Mouse (Mus musculus): ENCODE measurements around the gene Rxylt1. TPM values are rescaled to one million over a fixed set of nuclear protein-coding genes. Genes with fewer than 3 reads are reported as not detected.

Gene Rxylt1
- polyA plus RNA-seq (2015; fragmentation: Nextera tagmentation; extraction: Ambion mirVana): 36.4 and 38.1 TPM in 2 replicates

- peak within 1 kb of the TSS; percentile 61 for H3K4me2 ChIP-seq (ENCODE audit: low read length)
- H3K4me1 ChIP-seq (ENCODE audit: control insufficient read depth, insufficient read depth, low read length): peaks cover 8% of the 10 kb centered on the region
- H3K36me3 ChIP-seq (ENCODE audit: control insufficient read depth, insufficient read depth, low read length): 0 out of 2 replicates have a peak, but pooled peaks cover 2% of the 10 kb centered on the region
- H3K27ac ChIP-seq (ENCODE audit: low read length): peak within 1 kb of the TSS; percentile 86
- H3K27me3 ChIP-seq (ENCODE audit: control insufficient read depth, insufficient read depth, low read depth, low read length): no peaks in the 10 kb centered on the region
- peak; percentile 98 for ATAC-seq
- 1% methylated on average over 45 of the region's 48 CpGs for WGBS
- no peaks in the 10 kb centered on the region for H3K9me3 ChIP-seq (replicated peaks; ENCODE audit: control insufficient read depth, low read length, poor library complexity, severe bottlenecking)
- peak within 1 kb of the TSS; percentile 92 for H3K9ac ChIP-seq (ENCODE audit: low read depth, low read length)
- H3K4me3 ChIP-seq (ENCODE audit: low read depth, low read length): peak within 1 kb of the TSS; percentile 71
These were observed at the start of gene Rxylt1 for GRCm38 (mm10) chr10:122096980-122097844. Gene Rxylt1, minus strand, starts transcription at chr10:122097371.

- ATAC-seq: peak; percentile 42; the same call in 1 of the 2 replicates
- H3K4me3 ChIP-seq (ENCODE audit: low read depth, low read length): peak overlapping the region; percentile 29
- 36% methylated on average over 19 of the region's 21 CpGs for WGBS
- H3K36me3 ChIP-seq (ENCODE audit: control insufficient read depth, insufficient read depth, low read length): no peaks in the 10 kb centered on the region
- peak overlapping the region; percentile 64 for H3K4me2 ChIP-seq (ENCODE audit: low read length)
- H3K9ac ChIP-seq (ENCODE audit: low read depth, low read length): peak overlapping the region; percentile 54
- H3K27me3 ChIP-seq (ENCODE audit: control insufficient read depth, insufficient read depth, low read depth, low read length): no peaks in the 10 kb centered on the region
- no peaks in the 10 kb centered on the region for H3K9me3 ChIP-seq (replicated peaks; ENCODE audit: control insufficient read depth, low read length, poor library complexity, severe bottlenecking)
- H3K4me1 ChIP-seq (ENCODE audit: control insufficient read depth, insufficient read depth, low read length): peaks cover 2% of the 10 kb centered on the region; the same call in 1 of the 2 replicates
- peak overlapping the region; percentile 14; the same call in 1 of the 2 replicates for H3K27ac ChIP-seq (ENCODE audit: low read length)
These were observed 24.3 kb upstream of the Rxylt1 start for GRCm38 (mm10) chr10:122121290-122121970.

- H3K4me1 ChIP-seq (ENCODE audit: control insufficient read depth, insufficient read depth, low read length): peaks cover 2% of the 10 kb centered on the region; the same call in 1 of the 2 replicates
- peak; percentile 73 for ATAC-seq
These were observed 23.5 kb upstream of the Rxylt1 start for GRCm38 (mm10) chr10:122120500-122121289.

GRCm38 (mm10) chr10:122119451-122119850 lies 22.3 kb upstream of the Rxylt1 start:
- Histone ChIP-seq H3K9me3 (replicated peaks; ENCODE audit: control insufficient read depth, low read length, poor library complexity, severe bottlenecking) (no peaks in the 10 kb centered on the region), H3K27me3 (ENCODE audit: control insufficient read depth, insufficient read depth, low read depth, low read length) (no peaks in the 10 kb centered on the region), H3K27ac (ENCODE audit: low read length) (no peak overlapping the region), H3K36me3 (ENCODE audit: control insufficient read depth, insufficient read depth, low read length) (no peaks in the 10 kb centered on the region), H3K4me3 (ENCODE audit: low read depth, low read length) (no peak overlapping the region), H3K4me1 (ENCODE audit: control insufficient read depth, insufficient read depth, low read length) (peaks cover 2% of the 10 kb centered on the region; the same call in 1 of the 2 replicates), H3K9ac (ENCODE audit: low read depth, low read length) (no peak overlapping the region), H3K4me2 (ENCODE audit: low read length) (no peak overlapping the region)
- 77% methylated on average over 6 of the region's 6 CpGs for WGBS
- no peak for ATAC-seq

More at GRCm38 (mm10) chr10:122120500-122121289, 23.5 kb upstream of the Rxylt1 start:
- H3K27me3 ChIP-seq (ENCODE audit: control insufficient read depth, insufficient read depth, low read depth, low read length): no peaks in the 10 kb centered on the region
- H3K4me2 ChIP-seq (ENCODE audit: low read length): peak overlapping the region; percentile 64
- H3K4me3 ChIP-seq (ENCODE audit: low read depth, low read length): peak overlapping the region; percentile 29
- H3K36me3 ChIP-seq (ENCODE audit: control insufficient read depth, insufficient read depth, low read length): no peaks in the 10 kb centered on the region
- WGBS: 9% methylated on average over 16 of the region's 16 CpGs
- H3K9me3 ChIP-seq (replicated peaks; ENCODE audit: control insufficient read depth, low read length, poor library complexity, severe bottlenecking): no peaks in the 10 kb centered on the region
- peak overlapping the region; percentile 54 for H3K9ac ChIP-seq (ENCODE audit: low read depth, low read length)
- peak overlapping the region; percentile 14; the same call in 1 of the 2 replicates for H3K27ac ChIP-seq (ENCODE audit: low read length)

GRCm38 (mm10) chr10:122116636-122117035 lies 19.5 kb upstream of the Rxylt1 start:
- no peak for ATAC-seq
- Histone ChIP-seq H3K4me2 (ENCODE audit: low read length) (no peak overlapping the region), H3K9me3 (replicated peaks; ENCODE audit: control insufficient read depth, low read length, poor library complexity, severe bottlenecking) (no peaks in the 10 kb centered on the region), H3K27me3 (ENCODE audit: control insufficient read depth, insufficient read depth, low read depth, low read length) (no peaks in the 10 kb centered on the region), H3K36me3 (ENCODE audit: control insufficient read depth, insufficient read depth, low read length) (no peaks in the 10 kb centered on the region), H3K4me3 (ENCODE audit: low read depth, low read length) (no peak overlapping the region), H3K27ac (ENCODE audit: low read length) (no peak overlapping the region), H3K4me1 (ENCODE audit: control insufficient read depth, insufficient read depth, low read length) (peaks cover 2% of the 10 kb centered on the region; the same call in 1 of the 2 replicates), H3K9ac (ENCODE audit: low read depth, low read length) (no peak overlapping the region)
- WGBS: 87% methylated on average over 11 of the region's 11 CpGs

GRCm38 (mm10) chr10:122106633-122107028 lies 9.5 kb upstream of the Rxylt1 start:
- 87% methylated on average over 3 of the region's 3 CpGs for WGBS
- no peak overlapping the region for H3K9ac ChIP-seq (ENCODE audit: low read depth, low read length)
- H3K9me3 ChIP-seq (replicated peaks; ENCODE audit: control insufficient read depth, low read length, poor library complexity, severe bottlenecking): no peaks in the 10 kb centered on the region
- H3K36me3 ChIP-seq (ENCODE audit: control insufficient read depth, insufficient read depth, low read length): no peaks in the 10 kb centered on the region
- no peaks in the 10 kb centered on the region for H3K4me1 ChIP-seq (ENCODE audit: control insufficient read depth, insufficient read depth, low read length)
- H3K27ac ChIP-seq (ENCODE audit: low read length): no peak overlapping the region
- H3K4me3 ChIP-seq (ENCODE audit: low read depth, low read length): no peak overlapping the region
- H3K4me2 ChIP-seq (ENCODE audit: low read length): no peak overlapping the region
- peaks cover 3% of the 10 kb centered on the region; the same call in 1 of the 2 replicates for H3K27me3 ChIP-seq (ENCODE audit: control insufficient read depth, insufficient read depth, low read depth, low read length)
- ATAC-seq: no peak

- WGBS: 63% methylated on average over 10 of the region's 10 CpGs
- Histone ChIP-seq H3K9me3 (replicated peaks; ENCODE audit: control insufficient read depth, low read length, poor library complexity, severe bottlenecking) (no peaks in the 10 kb centered on the region), H3K36me3 (ENCODE audit: control insufficient read depth, insufficient read depth, low read length) (no peaks in the 10 kb centered on the region), H3K4me1 (ENCODE audit: control insufficient read depth, insufficient read depth, low read length) (no peaks in the 10 kb centered on the region), H3K4me2 (ENCODE audit: low read length) (no peak overlapping the region), H3K9ac (ENCODE audit: low read depth, low read length) (no peak overlapping the region), H3K27ac (ENCODE audit: low read length) (no peak overlapping the region), H3K27me3 (ENCODE audit: control insufficient read depth, insufficient read depth, low read depth, low read length) (peaks cover 3% of the 10 kb centered on the region; the same call in 1 of the 2 replicates), H3K4me3 (ENCODE audit: low read depth, low read length) (no peak overlapping the region)
- ATAC-seq: no peak
These were observed 8.9 kb upstream of the Rxylt1 start for GRCm38 (mm10) chr10:122105889-122106632.

GRCm38 (mm10) chr10:122105407-122105806 lies 8.2 kb upstream of the Rxylt1 start:
- WGBS: 2% methylated on average over 3 of the region's 3 CpGs
- no peak overlapping the region for H3K4me2 ChIP-seq (ENCODE audit: low read length)
- H3K4me3 ChIP-seq (ENCODE audit: low read depth, low read length): no peak overlapping the region
- no peaks in the 10 kb centered on the region for H3K9me3 ChIP-seq (replicated peaks; ENCODE audit: control insufficient read depth, low read length, poor library complexity, severe bottlenecking)
- ATAC-seq: no peak
- H3K27me3 ChIP-seq (ENCODE audit: control insufficient read depth, insufficient read depth, low read depth, low read length): peaks cover 3% of the 10 kb centered on the region; the same call in 1 of the 2 replicates
- no peaks in the 10 kb centered on the region for H3K36me3 ChIP-seq (ENCODE audit: control insufficient read depth, insufficient read depth, low read length)
- H3K4me1 ChIP-seq (ENCODE audit: control insufficient read depth, insufficient read depth, low read length): no peaks in the 10 kb centered on the region
- H3K9ac ChIP-seq (ENCODE audit: low read depth, low read length): no peak overlapping the region
- no peak overlapping the region for H3K27ac ChIP-seq (ENCODE audit: low read length)
